Mouse (Mus musculus) left cerebral cortex, adult 11 months (tissue): ENCODE data around the gene Zbtb21.
"Not testable (repeated sequence)": the region's sequence is repeated elsewhere in the genome, so short reads cannot be mapped to it uniquely, and the experiment has no call there.

Source experiments
- DNase-seq: peaks from one replicate; pipeline ENCODE4 v3.0.0; 2022; ENCODE audit warnings: low spot score

The Zbtb21 gene

DNA sequence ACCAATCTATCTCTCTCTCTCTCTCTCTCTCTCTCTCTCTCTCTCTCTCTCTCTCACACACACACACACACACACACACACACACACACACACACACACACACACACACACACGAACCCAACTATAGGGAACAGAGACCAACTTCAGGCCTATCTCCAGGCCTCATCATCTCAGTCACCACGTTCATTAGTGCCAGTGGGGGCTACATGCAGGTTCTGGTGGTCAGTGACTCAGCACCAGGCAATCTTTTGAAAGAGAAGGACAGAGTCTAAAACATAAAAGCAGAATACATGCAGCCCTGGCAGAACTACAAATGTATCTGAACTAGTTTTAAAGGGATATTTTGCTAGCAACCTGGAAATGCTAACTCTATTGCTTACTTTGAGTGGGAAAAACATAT, 15.4 kb downstream of the Zbtb21 start:
- not testable (repeated sequence) for DNase-seq

DNA sequence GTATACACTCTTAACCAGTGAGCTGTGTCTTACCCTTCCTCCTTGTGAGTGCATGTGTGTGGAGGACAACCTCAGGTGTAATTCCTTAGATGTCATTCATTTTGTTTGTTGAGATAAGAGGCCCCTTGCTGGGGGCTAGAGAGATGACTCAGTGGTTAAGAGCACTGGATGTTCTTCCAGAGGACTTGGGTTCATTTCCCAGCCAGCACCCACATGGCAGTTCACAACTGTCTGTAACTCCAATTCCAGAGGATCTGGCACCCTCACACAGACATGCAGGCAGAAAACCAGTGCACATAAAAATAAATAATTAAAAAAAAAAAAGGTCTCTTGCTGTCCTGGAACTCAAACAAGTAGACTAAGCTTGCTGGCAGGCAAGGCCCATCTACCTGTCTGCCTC, 20.6 kb downstream of the Zbtb21 start:
- DNase-seq: no peak

DNA sequence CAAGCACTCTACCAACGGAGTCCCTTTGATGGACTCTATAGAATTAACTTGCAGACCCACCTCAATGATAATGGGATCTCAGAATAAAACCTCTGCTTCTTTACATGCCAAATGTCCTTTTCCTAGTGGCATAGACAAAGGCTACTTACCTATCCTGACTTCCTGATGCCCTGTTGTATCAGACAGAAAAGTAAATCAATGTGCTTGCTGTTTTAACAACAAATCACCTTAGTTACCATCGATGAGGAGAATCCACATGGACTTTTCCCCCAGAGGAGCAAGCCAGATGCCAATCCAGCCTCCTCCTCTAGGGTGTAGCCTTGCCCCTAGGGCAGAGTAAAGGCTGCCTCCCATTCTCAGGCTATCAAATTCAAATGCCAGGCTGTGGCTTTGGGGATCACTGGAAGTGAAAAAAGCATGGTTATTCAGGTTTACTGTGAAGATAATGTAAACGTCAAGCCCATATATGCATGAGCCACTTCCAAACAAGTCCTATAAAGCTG, 21.9 kb downstream of the Zbtb21 start:
- no peak for DNase-seq

DNA sequence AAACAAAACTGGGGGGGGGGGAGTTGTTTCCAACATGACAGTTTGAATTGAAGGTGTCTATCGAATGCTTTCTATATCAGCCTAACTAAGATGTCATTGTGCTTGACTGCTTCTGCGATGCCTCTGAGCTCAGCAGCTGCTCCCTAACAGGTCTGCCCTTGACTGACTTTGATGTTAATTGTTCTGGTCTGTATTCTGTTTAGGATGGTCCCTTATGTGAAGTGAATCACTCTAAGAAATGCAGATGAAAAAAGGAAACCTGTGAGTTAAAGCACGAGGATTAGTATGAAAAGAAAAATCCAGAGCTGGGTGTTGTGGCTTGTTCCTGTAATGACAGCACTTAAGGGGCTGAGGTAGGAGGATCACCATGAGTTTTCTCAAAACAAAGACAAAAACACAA, 26.6 kb downstream of the Zbtb21 start:
- no peak for DNase-seq

DNA sequence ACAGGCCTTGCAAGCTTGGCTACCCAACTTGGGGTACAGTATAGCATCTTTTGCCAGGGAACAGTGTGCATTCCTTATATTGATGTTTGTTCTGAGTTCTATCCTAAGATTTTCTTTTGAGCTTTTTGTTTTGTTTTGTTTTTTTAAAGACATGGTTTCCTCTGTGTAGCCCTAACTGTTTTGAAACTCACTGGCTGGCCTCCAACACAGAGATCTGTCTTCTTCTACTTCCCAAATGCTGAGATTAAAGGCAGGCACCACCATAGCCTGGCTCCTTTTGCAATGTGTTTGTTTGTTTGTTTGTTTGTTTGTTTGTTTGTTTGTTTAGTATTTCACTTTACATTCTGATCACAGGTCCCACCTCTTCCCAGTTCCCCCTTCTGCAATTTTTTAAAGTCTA, 32.2 kb downstream of the Zbtb21 start:
- DNase-seq: no peak

DNA sequence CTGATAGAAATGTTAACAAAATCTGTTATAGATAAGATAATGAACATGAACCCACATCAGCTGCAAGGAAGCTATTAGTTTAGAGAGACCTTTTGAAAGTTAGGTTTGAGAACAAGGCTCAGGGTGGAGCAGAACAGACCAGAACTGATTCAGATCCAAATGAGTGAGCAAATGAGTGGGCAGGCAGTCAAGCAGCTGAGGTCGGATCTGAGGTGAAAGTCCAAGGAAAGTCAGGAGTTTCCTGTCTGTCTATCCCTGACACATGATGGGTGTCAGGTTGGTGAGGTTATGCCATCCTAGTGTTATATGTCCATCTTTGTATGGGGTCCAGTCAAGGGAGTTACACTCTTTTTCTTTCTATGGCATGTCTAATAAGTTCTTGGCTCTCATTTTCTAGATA, 32.9 kb downstream of the Zbtb21 start:
- no peak for DNase-seq

DNA sequence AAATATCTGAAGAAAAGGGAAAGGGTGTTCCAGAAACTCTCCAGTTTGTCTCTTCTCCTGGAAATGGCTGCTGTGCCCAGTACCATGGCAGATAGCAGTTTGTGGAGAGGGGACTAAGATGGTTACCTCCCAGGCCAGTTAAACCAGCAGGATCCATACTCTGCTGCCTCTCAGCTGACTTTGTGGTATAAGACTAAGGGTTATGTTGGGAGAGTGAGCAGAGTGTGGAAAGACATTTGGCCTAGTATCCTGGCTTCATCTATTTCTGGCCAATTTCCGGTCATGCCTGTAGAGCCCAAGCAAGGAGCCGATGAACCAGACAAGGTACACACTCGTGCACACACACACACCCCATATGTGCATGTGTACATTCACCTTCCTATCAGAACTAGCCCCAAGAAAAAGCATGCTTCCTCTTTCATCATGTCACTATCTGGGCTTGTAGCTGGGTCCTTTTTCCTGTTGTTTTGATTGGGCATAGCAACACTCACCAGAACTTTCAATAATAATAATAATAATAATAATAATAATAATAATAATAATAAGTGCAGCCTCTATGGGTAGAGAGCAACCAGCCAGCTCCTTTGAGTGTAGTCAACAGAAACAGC, 35.0 kb downstream of the Zbtb21 start:
- DNase-seq: no peak

DNA sequence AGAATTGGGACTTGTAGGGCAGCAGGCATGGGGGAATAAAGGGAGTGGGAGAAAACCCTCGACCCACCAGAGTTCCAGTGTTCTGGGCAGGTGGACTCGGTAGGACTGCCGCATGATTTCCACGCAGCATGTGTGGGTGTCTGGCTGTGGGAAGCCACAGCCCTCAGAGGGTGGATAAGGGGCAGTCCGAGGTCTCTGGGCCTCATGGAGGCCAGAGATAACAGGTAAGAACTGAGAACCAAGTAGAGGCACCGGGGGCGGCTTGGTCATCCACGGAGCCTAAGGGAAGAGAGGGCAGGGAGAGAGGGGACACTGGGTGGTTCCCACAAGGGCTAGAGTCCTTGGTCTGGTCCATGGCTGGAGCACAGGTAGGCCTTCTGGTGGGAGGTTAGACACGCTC, 36.0 kb downstream of the Zbtb21 start:
- DNase-seq: no peak

DNA sequence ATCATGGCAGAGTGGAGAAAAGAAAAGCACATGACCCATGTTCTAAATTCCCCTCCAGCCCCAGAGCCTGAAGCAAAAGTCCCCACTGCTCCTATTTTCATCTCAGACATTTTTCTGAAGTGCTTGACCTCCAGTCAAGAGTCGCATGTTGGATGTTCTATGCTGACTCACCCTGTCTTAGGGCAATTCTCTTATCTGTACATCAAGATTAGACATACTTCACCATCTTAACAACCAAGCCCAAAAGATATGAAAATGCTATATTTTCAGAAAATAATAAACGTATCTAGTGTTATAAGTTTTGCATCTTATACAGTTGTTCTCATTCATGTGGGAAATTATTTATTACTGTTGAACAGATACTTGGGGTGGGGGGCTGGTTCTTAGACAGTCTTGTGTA, 36.7 kb downstream of the Zbtb21 start:
- DNase-seq: no peak

DNA sequence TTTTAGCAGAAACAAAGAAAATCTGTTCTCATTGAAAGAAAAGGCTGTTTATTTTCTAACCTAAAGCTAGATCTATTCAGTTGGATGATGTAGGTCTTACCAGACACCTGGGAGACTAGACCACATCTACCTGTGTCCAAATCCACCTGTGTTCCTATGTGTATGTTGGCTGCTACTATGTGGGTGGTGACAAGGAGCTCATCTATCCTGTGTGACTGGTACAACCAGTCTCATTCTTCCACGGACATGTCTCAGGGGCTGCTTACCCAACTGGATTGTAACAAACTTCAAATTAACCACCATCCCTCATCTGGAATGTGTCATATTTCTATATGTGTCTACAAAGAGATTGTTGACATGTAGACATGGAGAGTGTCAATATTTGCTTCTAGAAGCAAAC, 38.7 kb downstream of the Zbtb21 start:
- no peak for DNase-seq

DNA sequence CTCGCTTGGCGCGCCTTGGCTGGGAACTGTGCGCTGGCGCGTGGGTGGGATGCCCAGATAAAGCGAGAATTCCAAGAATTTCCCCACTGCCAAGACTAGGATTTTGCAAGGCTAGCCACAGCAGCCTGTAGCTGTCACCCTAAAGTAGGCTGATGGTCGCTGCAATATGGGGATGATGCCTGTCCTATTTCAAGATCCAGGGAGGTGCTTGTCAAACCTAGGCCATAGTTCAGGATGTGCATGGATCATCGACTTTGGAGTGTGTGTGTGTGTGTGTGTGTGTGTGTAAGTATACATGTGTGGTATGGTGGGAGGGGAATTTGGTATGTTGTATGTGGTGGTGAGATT, 39.7 kb downstream of the Zbtb21 start:
- DNase-seq: no peak

DNA sequence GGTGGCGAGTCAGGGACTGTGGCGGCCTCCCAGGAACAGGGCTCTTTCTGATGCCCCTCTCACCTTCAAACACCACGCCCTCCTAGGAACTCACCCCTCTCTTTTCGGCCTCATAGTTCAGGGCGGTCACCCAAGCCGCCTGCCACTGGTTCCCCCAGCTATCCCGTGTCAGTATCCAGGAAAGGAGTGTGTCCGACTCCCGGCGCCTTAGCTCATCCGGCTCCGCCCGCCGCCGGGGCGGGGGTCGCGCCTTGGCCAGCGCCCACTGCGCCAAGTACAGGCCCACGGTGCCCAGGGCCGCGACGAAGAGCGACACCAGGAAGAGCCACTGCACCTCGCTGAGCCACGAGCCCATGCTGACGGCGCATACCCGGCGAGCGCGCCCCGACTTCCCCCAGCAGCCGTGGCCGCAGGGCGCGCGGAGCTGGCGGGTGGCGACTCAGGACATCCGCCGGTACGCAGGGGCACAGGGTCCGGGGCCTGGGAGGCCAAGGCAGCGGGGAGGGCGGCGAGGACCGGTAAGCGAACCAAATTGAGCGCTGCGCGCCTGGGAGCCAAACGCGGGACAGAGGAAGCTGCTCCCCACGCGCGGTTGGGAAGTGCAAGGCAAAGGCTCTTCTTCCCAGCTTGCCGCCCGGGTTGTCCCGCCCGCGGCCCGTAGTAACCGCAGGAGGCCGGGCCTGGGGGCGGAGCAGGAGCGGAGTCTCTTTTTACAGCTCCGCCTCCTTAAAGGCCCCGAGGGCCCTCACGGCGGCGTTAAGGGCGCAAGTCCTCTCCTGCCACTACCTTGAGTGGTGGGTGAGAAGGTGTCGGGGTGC, 40.3 kb downstream of the Zbtb21 start:
- peak; percentile 71 for DNase-seq

DNA sequence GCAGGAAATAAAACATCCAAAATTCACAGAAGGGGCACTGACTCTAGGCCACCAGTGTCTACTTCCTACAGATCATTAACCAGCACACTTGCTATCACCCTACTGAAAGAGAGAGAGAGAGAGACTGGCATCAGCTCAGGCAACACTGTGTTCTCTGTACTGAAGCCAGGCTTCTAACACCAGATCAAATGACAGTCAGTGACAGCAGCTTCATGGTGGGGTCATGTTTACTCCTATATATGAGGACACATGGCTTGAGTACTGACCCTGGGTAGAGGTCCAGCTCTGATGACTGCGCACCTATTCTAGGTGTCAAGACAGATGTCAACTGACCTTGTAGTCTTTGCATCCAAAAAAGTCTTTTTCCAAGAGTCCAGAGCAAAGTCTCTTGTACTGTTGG, 41.8 kb downstream of the Zbtb21 start:
- DNase-seq: no peak

DNA sequence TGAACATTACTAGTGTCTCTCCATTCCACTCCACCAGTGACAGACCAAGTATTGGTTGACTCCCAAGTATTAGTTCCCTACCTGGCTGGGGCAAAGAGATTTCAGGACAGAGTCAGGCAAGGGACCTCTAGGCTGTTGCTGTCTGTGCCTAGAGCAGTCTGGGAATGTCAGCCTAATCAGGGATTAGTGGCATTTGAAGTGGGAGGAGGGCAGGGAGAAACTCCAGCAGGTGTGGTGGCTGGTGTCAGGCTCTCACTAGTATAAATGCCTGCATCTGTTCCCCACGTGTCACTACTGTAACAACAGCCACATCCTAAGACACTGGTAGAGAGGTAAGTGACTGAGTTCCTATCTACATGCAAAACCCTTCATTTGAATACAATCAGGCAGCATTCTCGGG, 42.6 kb downstream of the Zbtb21 start:
- no peak for DNase-seq

DNA sequence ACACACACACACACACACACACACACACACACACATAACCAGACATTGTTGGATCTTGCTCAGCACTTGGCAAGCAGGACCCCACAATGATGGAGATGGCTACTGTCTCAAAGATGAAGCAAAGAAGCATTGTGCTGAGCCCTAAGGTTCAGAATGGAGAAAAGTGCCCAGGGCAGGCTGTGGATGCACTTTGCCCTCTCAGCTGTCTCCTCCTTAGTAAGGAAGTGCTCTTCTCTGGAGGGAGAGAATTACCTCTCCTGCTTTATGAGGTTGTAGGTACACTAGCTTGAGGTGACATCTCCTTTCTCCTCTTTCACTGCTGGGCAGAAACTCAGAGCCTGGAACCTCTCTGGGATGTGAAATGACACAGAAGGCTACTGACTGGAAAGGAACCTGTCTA, 49.5 kb downstream of the Zbtb21 start:
- DNase-seq: no peak

DNA sequence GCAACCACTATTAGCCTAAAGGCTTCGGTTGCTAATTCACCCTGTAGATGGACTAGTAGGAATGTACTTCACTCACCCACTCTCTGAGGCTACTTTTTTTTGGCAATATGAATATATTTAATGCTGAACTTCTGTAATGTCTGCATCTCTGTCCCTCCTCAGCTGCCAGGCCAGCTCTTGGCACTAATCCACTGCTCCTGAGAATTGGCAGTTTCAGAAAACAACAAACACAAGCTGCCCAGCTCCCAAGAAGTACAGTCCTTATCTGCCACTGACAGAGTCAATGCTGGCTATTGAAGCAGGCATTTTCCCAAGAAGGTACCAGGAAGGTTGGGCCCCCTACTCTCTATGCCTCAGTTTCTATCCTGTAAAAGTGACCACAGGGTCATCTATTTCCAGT, 53.1 kb downstream of the Zbtb21 start:
- no peak for DNase-seq

DNA sequence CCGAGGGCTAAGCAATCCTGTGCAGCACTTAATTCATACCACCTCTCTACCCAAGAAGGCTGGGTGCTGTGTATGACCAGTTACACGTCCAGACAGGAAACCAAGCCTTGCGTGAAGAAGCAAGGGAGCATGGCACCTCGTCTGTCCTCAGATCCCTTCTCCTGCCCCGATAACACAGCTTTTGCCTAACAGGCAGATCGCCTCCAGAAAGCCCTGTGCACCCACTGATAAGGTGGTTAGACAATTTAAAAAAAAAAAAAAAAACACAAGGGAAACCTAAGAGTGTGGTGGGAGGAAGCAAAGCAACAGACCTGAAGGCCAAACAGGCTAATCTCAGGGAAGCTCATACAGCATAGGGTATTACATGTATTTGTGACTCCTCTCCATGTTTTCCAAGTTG, 54.9 kb downstream of the Zbtb21 start:
- no peak for DNase-seq

DNA sequence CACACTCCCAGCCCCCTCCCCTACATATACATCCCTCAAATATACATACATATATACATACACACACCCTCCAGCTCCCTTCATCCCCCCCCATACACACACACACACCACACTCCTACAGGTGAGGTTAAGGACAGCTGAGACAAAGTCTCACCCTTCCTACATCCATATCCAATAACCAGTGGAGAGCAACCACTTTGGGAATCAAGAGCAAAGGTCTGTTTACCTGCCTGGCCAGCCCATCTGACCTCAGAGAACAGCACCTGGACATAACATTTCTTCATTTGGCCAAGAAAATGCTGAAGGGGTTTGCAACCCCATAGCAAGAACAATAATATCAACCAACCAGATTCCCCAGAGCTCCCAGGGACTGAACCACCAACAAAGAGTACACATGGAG, 56.1 kb downstream of the Zbtb21 start:
- no peak for DNase-seq

DNA sequence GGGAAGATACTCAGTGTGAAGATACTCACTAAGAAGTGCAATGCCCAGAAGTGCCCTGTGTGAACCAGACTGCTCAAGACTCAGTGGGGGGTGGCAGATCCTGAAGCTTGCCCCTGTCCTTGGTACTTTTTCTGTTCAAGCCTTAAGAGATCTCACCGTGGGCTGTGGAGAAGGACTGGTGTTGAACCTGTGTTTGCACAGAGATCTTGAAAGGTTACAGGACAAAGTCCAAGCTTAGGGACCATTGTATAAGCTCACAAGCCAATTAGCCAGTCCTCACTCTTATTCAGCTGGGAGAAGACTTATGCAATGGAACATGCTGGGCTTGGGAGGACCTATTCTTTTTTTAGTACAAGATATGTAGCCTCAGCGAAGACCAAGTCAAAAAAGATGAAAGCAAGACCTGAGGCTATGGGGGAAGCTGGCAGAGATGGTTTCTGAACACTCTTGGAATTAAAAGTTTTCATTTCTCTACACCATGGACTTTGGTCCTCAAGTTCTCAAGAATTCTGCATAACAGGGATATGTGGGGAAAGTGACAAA, 56.9 kb downstream of the Zbtb21 start:
- DNase-seq: no peak

DNA sequence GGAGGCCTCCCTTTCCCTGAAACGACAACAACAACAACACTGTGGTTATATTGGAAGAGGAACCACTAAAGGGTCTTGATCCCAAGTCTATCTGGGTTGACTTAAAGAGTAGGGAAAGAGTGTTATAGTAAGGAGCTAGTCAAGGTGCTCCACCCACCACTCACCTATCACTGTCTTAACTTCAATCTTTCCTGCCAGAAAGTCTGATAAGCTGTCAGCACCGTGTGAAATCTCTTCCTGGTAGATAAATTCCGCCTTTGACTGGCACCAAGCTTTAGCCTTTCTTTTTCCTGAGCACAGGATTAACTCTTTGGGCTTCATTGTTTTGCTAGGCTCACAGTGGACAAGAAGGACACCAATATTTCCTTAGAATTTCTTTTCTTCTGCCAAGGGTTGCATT, 58.4 kb downstream of the Zbtb21 start:
- no peak for DNase-seq

DNA sequence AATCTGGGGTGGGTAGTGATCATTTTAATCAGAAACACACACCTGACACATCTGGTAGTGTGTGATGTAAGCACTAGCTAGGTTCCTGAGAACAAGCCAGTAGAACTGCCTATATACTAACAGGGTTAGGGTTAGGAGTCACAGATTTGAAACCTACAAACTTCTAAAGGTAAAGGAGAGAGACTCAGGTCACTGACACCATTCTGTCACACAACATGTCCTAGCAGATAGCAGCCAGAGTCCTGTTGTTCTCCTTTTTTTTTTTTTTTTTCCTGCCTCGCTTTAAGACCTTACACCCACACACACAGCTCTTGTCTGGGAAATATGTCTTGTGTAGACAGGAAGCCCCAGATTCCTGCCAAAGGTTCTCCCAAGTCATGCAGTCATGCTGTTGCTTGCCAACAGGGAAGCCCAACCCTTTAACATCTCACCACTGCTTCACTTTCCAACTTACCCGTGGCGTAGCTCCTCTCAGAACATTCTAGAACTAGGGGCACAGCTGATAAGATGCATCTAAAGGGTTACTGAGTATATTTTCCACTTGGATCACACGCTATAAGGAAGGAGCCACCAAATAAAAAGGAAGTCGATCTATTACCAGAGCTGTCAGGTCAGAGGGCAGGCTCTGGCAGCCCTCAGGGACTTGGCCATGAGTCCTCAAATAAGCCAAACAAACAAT, 64.9 kb downstream of the Zbtb21 start:
- DNase-seq: no peak
